Mouse (Mus musculus): Measurements from ENCODE around the gene Lyrm4. TPM values are rescaled to one million over a fixed set of nuclear protein-coding genes. Genes with fewer than 3 reads are reported as not detected.
A peak's percentile ranks its signal among the peaks of the same experiment; 100 is the strongest.

The Lyrm4 gene
- total and polyA plus RNA-seq, 2 experiments from 2014 or later, result 16.7 to 58.0 TPM

- Histone ChIP-seq H3K9me3 (ENCODE audit: low read length) (peaks cover 2% of the 10 kb centered on the region), H3K36me3 (ENCODE audit: insufficient read depth) (no peaks in the 10 kb centered on the region), H3K9ac (no peak overlapping the region), H3K4me1 (ENCODE audit: insufficient read depth) (no peaks in the 10 kb centered on the region), H3K4me2 (ENCODE audit: low read depth) (no peak overlapping the region), H3K27ac (ENCODE audit: low read depth, low read length) (no peak overlapping the region), H3K4me3 (ENCODE audit: low read depth, low read length) (no peak overlapping the region), H3K27me3 (ENCODE audit: insufficient read depth, low read length) (no peaks in the 10 kb centered on the region)
- no peak for TF ChIP-seq CTCF (IDR thresholded peaks at IDR 0.05; ENCODE audit: low read depth)
- DNase-seq (no peak), ATAC-seq (no peak)
- 74% methylated on average over 18 of the region's 18 CpGs for WGBS
Observed at GRCm38 (mm10) chr13:35939871-35940665, 177.3 kb downstream of the Lyrm4 start.

DNA sequence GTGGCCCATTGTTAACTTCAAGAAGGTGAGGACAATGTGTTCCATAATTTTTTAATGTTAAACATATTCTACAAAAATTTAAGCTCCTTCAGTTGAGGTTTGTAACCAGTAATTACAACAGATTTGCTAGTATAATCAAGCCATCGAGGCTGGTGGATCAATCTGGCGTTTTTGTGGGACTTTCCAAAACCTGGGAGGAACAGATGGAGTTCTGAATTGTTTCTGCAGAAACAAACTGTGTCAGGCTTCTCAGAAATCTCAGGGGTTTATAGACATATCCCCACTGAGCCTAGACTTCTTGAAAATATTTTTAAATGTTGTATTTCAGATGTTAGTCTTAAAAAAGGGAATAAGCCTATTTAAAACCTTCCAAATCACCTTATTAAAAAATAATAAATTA lies 179.3 kb downstream of the Lyrm4 start:
- WGBS, result 52% methylated on average over 2 of the region's 2 CpGs
- Histone ChIP-seq H3K36me3 (ENCODE audit: insufficient read depth) (no peaks in the 10 kb centered on the region), H3K9me3 (ENCODE audit: low read length) (peaks cover 6% of the 10 kb centered on the region), H3K4me2 (ENCODE audit: low read depth) (no peak overlapping the region), H3K27me3 (ENCODE audit: insufficient read depth, low read length) (no peaks in the 10 kb centered on the region), H3K9ac (no peak overlapping the region), H3K4me1 (ENCODE audit: insufficient read depth) (no peaks in the 10 kb centered on the region), H3K4me3 (ENCODE audit: low read depth, low read length) (no peak overlapping the region), H3K27ac (ENCODE audit: low read depth, low read length) (no peak overlapping the region)
- TF ChIP-seq CTCF (IDR thresholded peaks at IDR 0.05; ENCODE audit: low read depth), result no peak
- ATAC-seq (peak; percentile 77), DNase-seq (peak; percentile 83)

Other genes starting within 250 kb of the Lyrm4 start
- 2.8 TPM in 2 replicates for gene Rpp40, start 211.2 kb downstream of the Lyrm4 start, total RNA-seq (2014; rRNA removed)
- gene Rpp40, start 211.2 kb downstream of the Lyrm4 start, polyA plus RNA-seq (2015; fragmentation: Nextera tagmentation; extraction: Ambion mirVana), result 8.6 and 9.3 TPM in 2 replicates
- 1.2 TPM in 2 replicates for gene Ppp1r3g, start 158.7 kb downstream of the Lyrm4 start, total RNA-seq (2014; rRNA removed)
- gene Ppp1r3g, start 158.7 kb downstream of the Lyrm4 start, polyA plus RNA-seq (2015; fragmentation: Nextera tagmentation; extraction: Ambion mirVana), result 0.42 and 0.53 TPM in 2 replicates
- gene Fars2, start 114 bp downstream of the Lyrm4 start, total RNA-seq (2014; rRNA removed), result 29.9 and 33.6 TPM in 2 replicates
- gene Fars2, start 114 bp downstream of the Lyrm4 start, polyA plus RNA-seq (2015; fragmentation: Nextera tagmentation; extraction: Ambion mirVana), result 35.5 and 39.4 TPM in 2 replicates